20 mouse cellular contexts compared by ENCODE assay signal in the genomic region with DNA sequence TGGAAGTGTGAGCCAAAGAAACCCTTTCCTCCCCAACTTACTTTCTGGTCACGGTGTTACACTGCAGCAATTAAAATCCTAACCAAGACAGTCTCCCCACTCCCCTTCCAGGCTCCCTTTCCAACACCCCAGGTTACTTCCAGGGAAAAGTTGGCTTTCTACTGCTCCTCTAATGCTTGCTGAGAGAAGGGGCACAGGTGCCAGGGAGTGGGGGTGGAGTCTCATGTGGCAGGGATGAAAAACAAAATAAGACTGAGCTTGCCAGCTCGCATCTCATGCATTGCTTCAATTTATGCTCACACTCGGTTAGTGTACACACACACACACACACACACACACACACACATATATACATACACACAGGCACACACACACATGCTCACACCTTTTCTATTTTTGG. TPM values are rescaled to one million over a fixed set of nuclear protein-coding genes. Genes with fewer than 3 reads are reported as not detected.
DNase-seq lines count a peak whose midpoint lies in the region; ATAC-seq lines count a peak whose summit lies in the region.
"Had no signal": no experiment of that assay in that cellular context is flagged by ENCODE, and none has a peak within 500 bp of the region (broad histone marks: within the 10 kb centered on the region; RNA-seq: fewer than 3 reads in every experiment).

No protein-coding gene starts in this region.

- no peak overlapping the region for H3K4me3 ChIP-seq in forebrain, embryonic 14.5 days (ENCODE audit: low read depth, low read length)
- no peak overlapping the region for H3K4me3 ChIP-seq in forebrain, embryonic 11.5 days (ENCODE audit: low read depth, low read length)
- H3K4me3 ChIP-seq in heart, embryonic 16.5 days (ENCODE audit: low read length), result no peak overlapping the region
- no peak overlapping the region for H3K4me3 ChIP-seq in midbrain, embryonic 15.5 days
- H3K4me3 ChIP-seq in midbrain, embryonic 10.5 days, result no peak overlapping the region
- H3K4me3 ChIP-seq: layer of hippocampus, adult 2 months; liver, embryonic 15.5 days; stomach, embryonic 15.5 days had no signal

- H3K4me1 ChIP-seq in forebrain, embryonic 14.5 days (ENCODE audit: control insufficient read depth, insufficient read depth, low read length), result peaks cover 34% of the 10 kb centered on the region
- peaks cover 4% of the 10 kb centered on the region; the same call in 1 of the 2 replicates for H3K4me1 ChIP-seq in forebrain, embryonic 11.5 days (replicated peaks; ENCODE audit: control insufficient read depth, insufficient read depth, low read length)
- H3K4me1 ChIP-seq in heart, embryonic 16.5 days (ENCODE audit: control insufficient read depth, insufficient read depth, low read length), result peaks cover 40% of the 10 kb centered on the region
- H3K4me1 ChIP-seq in midbrain, embryonic 15.5 days, result peaks cover 37% of the 10 kb centered on the region
- H3K4me1 ChIP-seq in midbrain, embryonic 10.5 days, result peaks cover 32% of the 10 kb centered on the region

- DNase-seq in forebrain, embryonic 14.5 days (ENCODE audit: low spot score), result peak; percentile 73
- no peak for DNase-seq in forebrain, embryonic 11.5 days (ENCODE audit: low spot score)
- DNase-seq in heart, adult 9 months (ENCODE audit: low spot score in 2 of 2), result no peak
- no peak for DNase-seq in midbrain, embryonic 10.5 days (ENCODE audit: low spot score)
- DNase-seq: adrenal gland, postnatal 25 days; B cell, adult 2 months; gastrocnemius, postnatal 14 days; kidney, adult 18-20 months; kidney, postnatal 36 days; lung, embryonic 14.5 days; lung, postnatal 14 days; right cerebral cortex, postnatal 25 days had no signal

- no peaks in the 10 kb centered on the region for H3K27me3 ChIP-seq in forebrain, embryonic 14.5 days (replicated peaks; ENCODE audit: control insufficient read depth, insufficient read depth, low read length)
- no peaks in the 10 kb centered on the region for H3K27me3 ChIP-seq in forebrain, embryonic 11.5 days (ENCODE audit: control insufficient read depth, insufficient read depth, low read length)
- H3K27me3 ChIP-seq in heart, embryonic 16.5 days (ENCODE audit: control insufficient read depth, insufficient read depth, low read length), result no peaks in the 10 kb centered on the region
- H3K27me3 ChIP-seq in midbrain, embryonic 15.5 days (replicated peaks), result no peaks in the 10 kb centered on the region
- H3K27me3 ChIP-seq in midbrain, embryonic 10.5 days (ENCODE audit: low read depth, poor library complexity, severe bottlenecking), result 0 out of 2 replicates have a peak, but pooled peaks cover 2% of the 10 kb centered on the region
- H3K27me3 ChIP-seq: liver, embryonic 15.5 days; stomach, embryonic 15.5 days had no signal

- 42% methylated on average over 3 of the region's 3 CpGs for WGBS in forebrain, embryonic 14.5 days
- 83% methylated on average over 3 of the region's 3 CpGs for WGBS in forebrain, embryonic 11.5 days
- WGBS in heart, embryonic 16.5 days, result 47% methylated on average over 3 of the region's 3 CpGs
- 59% methylated on average over 3 of the region's 3 CpGs for WGBS in midbrain, embryonic 15.5 days
- 74% methylated on average over 3 of the region's 3 CpGs for WGBS in midbrain, embryonic 10.5 days

- no peak overlapping the region for H3K4me2 ChIP-seq in forebrain, embryonic 14.5 days (ENCODE audit: low read length)
- no peak overlapping the region for H3K4me2 ChIP-seq in forebrain, embryonic 11.5 days (ENCODE audit: low read depth, low read length, severe bottlenecking)
- no peak overlapping the region for H3K4me2 ChIP-seq in heart, embryonic 16.5 days (ENCODE audit: low read depth, low read length)
- H3K4me2 ChIP-seq in midbrain, embryonic 15.5 days, result no peak overlapping the region
- H3K4me2 ChIP-seq: heart, embryonic 11.5 days; liver, embryonic 15.5 days; lung, embryonic 14.5 days; stomach, embryonic 15.5 days had no signal

- peak; percentile 27; the same call in 1 of the 2 replicates for ATAC-seq in forebrain, embryonic 14.5 days
- no peak for ATAC-seq in forebrain, embryonic 11.5 days (replicated peaks; ENCODE audit: low FRiP score)
- no peak for ATAC-seq in heart, embryonic 16.5 days (replicated peaks; ENCODE audit: extremely low read depth, insufficient read depth, low FRiP score)
- ATAC-seq in midbrain, embryonic 15.5 days (replicated peaks), result no peak
- ATAC-seq: hindbrain, postnatal 0 days; midbrain, embryonic 16.5 days had no signal

- H3K9me3 ChIP-seq in forebrain, embryonic 14.5 days (replicated peaks; ENCODE audit: control insufficient read depth, low read length), result no peaks in the 10 kb centered on the region
- no peaks in the 10 kb centered on the region for H3K9me3 ChIP-seq in forebrain, embryonic 11.5 days (ENCODE audit: control insufficient read depth, low read length)
- H3K9me3 ChIP-seq in heart, embryonic 16.5 days (replicated peaks; ENCODE audit: control insufficient read depth, low read length), result no peaks in the 10 kb centered on the region
- no peaks in the 10 kb centered on the region for H3K9me3 ChIP-seq in midbrain, embryonic 15.5 days
- no peaks in the 10 kb centered on the region for H3K9me3 ChIP-seq in midbrain, embryonic 10.5 days (replicated peaks)
- H3K9me3 ChIP-seq: liver, embryonic 15.5 days; stomach, embryonic 15.5 days had no signal

- H3K36me3 ChIP-seq in forebrain, embryonic 14.5 days (ENCODE audit: control insufficient read depth, insufficient read depth, low read length), result no peaks in the 10 kb centered on the region
- H3K36me3 ChIP-seq in forebrain, embryonic 11.5 days (ENCODE audit: control insufficient read depth, insufficient read depth, low read length), result no peaks in the 10 kb centered on the region
- no peaks in the 10 kb centered on the region for H3K36me3 ChIP-seq in heart, embryonic 16.5 days (ENCODE audit: control insufficient read depth, insufficient read depth)
- H3K36me3 ChIP-seq in midbrain, embryonic 15.5 days (replicated peaks), result no peaks in the 10 kb centered on the region
- H3K36me3 ChIP-seq in midbrain, embryonic 10.5 days, result no peaks in the 10 kb centered on the region
- H3K36me3 ChIP-seq: liver, embryonic 15.5 days; stomach, embryonic 15.5 days had no signal

- H3K9ac ChIP-seq in forebrain, embryonic 14.5 days (ENCODE audit: low read length), result no peak overlapping the region
- H3K9ac ChIP-seq in forebrain, embryonic 11.5 days (ENCODE audit: low read length), result no peak overlapping the region
- no peak overlapping the region for H3K9ac ChIP-seq in heart, embryonic 16.5 days (ENCODE audit: low read length)
- no peak overlapping the region for H3K9ac ChIP-seq in midbrain, embryonic 15.5 days
- H3K9ac ChIP-seq: liver, embryonic 15.5 days; lung, embryonic 14.5 days; stomach, embryonic 15.5 days had no signal

- no peak overlapping the region for H3K27ac ChIP-seq in forebrain, embryonic 14.5 days (ENCODE audit: low read depth, low read length)
- no peak overlapping the region for H3K27ac ChIP-seq in forebrain, embryonic 11.5 days (ENCODE audit: low read depth, low read length)
- 0 out of 2 replicates have a peak overlapping the region, but pooled peaks have one; percentile 21 for H3K27ac ChIP-seq in heart, embryonic 16.5 days (ENCODE audit: low read length)
- H3K27ac ChIP-seq in midbrain, embryonic 15.5 days, result 0 out of 2 replicates have a peak overlapping the region, but pooled peaks have one; percentile 7
- H3K27ac ChIP-seq in midbrain, embryonic 10.5 days (replicated peaks), result no peak overlapping the region
- H3K27ac ChIP-seq: hindbrain, postnatal 0 days; layer of hippocampus, adult 2 months; liver, embryonic 15.5 days had no signal

RNA-seq across cellular contexts. Expression of a gene that starts 46.9 kb away (rescaled TPM):
- polyA plus RNA-seq in forebrain, embryonic 14.5 days (2014; fragmentation: Nextera tagmentation; extraction: Ambion mirVana), result 5.0 TPM in 2 replicates
- 0.63 and 0.72 TPM in 2 replicates for polyA plus RNA-seq in forebrain, embryonic 11.5 days (2014; fragmentation: Nextera tagmentation; extraction: Ambion mirVana)
- polyA plus RNA-seq in heart, embryonic 16.5 days (2015; fragmentation: Nextera tagmentation; extraction: Ambion mirVana), result 7.5 and 7.9 TPM in 2 replicates
- 10.3 and 10.5 TPM in 2 replicates for polyA plus RNA-seq in midbrain, embryonic 15.5 days (2015; fragmentation: Nextera tagmentation; extraction: Ambion mirVana)
- 1.1 and 1.9 TPM in 2 replicates for polyA plus RNA-seq in midbrain, embryonic 10.5 days (2016; fragmentation: Nextera tagmentation; extraction: Ambion mirVana)

Comparison
In these comparisons a context has a peak if more than half of its experiments do, and no peak if none do; other contexts are left out.
1. H3K27ac ChIP-seq: peak in heart, embryonic 16.5 days (single experiment) and midbrain, embryonic 15.5 days (single experiment); none in forebrain, embryonic 14.5 days (single experiment), forebrain, embryonic 11.5 days (single experiment) and midbrain, embryonic 10.5 days (single experiment).